Mouse (Mus musculus) urinary bladder, postnatal 14 days (tissue): ENCODE data around the gene Fam210b.

Source experiments
- DNase-seq: peaks from one replicate; pipeline ENCODE4 v3.0.0; 2021; ENCODE audit warnings: low spot score

Fam210b gene

GRCm38 (mm10) chr2:172401116-172401825, 55.9 kb downstream of the Fam210b start:
- no peak for DNase-seq

DNA sequence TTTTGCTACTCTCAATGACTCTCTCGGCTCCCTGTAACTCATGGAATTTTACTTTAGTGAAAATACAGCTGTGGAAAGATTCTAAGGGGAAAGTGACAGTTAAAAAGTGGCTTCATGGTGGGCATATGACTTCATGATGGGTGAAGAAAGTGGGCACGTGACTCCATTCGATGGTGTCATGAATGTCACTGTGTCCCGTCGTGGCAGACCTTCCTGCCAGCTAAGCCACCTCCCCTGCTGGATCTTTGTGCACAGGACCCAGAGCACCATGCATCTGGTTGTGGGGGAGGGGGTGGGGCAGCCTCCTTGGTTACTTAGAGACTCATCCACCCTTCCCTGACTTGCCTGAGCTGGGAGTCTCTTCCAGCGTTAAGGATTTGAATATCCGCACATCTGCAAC, 58.9 kb downstream of the Fam210b start:
- DNase-seq, result no peak

- no peak for DNase-seq
Observed at GRCm38 (mm10) chr2:172405011-172405410, 59.6 kb downstream of the Fam210b start.
